Mouse (Mus musculus): Measurements from ENCODE around the gene Pla2g12b. TPM values are rescaled to one million over a fixed set of nuclear protein-coding genes. Genes with fewer than 3 reads are reported as not detected.
"Not testable (repeated sequence)": the region's sequence is repeated elsewhere in the genome, so short reads cannot be mapped to it uniquely, and the experiment has no call there.

The Pla2g12b gene
- polyA plus RNA-seq, 1 experiment from 2014 or later, result not detected

DNA sequence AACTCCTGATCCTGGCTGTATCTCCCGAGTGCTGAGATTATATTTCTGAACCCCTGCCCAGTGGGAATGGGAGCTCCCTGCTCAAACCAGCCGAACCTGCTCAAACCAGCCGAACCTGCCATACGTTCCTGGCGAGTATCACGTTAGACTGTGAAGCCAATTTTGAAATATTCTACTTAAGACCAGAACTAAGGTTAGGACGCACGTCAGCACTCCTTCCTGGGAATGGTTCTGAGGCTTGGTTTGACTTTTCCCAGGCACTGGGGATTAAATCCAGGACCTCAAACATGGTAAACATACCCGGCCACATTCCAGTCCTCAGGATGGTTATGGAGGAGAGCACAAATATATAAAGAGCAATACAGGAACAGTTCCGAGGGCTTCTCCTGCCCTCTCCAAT, 25.6 kb upstream of the Pla2g12b start:
- Histone ChIP-seq H3K27ac (replicated peaks) (no peak overlapping the region), H3K4me1 (no peaks in the 10 kb centered on the region), H3K4me2 (no peak overlapping the region), H3K9ac (replicated peaks) (no peak overlapping the region), H3K9me3 (replicated peaks) (no peaks in the 10 kb centered on the region), H3K36me3 (peaks cover 4% of the 10 kb centered on the region), H3K27me3 (replicated peaks) (no peaks in the 10 kb centered on the region), H3K4me3 (replicated peaks) (no peak overlapping the region)
- 93% methylated on average over 10 of the region's 10 CpGs for WGBS
- ATAC-seq (ENCODE audit: low FRiP score), result no peak

DNA sequence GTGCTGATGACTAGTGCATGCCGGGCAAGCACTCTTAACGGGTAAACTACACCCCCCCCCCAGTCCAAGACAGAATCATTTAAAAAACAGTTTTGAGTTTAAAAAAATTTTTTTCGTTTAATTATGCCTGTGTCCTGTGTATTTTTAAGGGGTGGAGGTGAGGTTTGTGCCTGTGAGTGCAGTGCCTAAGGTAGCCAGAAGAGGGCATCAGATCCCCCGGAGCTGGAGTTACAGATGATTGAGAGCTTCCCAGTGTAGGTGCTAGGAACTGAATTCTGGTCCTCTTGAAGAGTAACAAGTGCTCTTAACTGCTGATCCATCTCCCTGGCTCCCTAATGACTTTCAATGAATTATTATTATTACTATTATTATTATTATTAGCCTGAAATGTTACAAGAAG, 24.7 kb upstream of the Pla2g12b start:
- H3K4me2 ChIP-seq, result no peak overlapping the region
- no peak overlapping the region for H3K9ac ChIP-seq (replicated peaks)
- no peak for ATAC-seq (ENCODE audit: low FRiP score)
- no peaks in the 10 kb centered on the region for H3K9me3 ChIP-seq (replicated peaks)
- 95% methylated on average over 4 of the region's 4 CpGs for WGBS
- H3K27me3 ChIP-seq (replicated peaks), result no peaks in the 10 kb centered on the region
- H3K27ac ChIP-seq (replicated peaks), result no peak overlapping the region
- no peaks in the 10 kb centered on the region for H3K36me3 ChIP-seq
- no peak overlapping the region for H3K4me3 ChIP-seq (replicated peaks)
- no peaks in the 10 kb centered on the region for H3K4me1 ChIP-seq

DNA sequence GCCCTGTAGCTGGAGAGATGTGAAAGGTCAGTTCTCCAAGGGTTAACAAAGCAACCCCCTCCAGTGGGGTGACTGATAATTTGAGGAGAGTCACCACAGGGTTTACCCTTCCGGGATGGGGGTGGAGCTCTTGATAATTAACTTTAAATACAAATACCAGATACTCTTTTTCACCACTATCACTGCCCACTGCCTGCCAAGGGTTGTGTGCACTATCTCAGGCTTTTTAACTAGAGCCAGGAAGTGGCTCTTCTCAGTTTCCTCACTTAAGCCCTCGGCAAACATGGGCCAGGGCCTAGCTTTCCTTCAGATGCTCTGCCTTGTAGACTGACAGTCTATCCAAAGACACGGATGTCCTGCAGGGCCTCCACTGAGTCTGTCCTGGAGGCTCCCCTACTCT, 23.5 kb upstream of the Pla2g12b start:
- H3K9me3 ChIP-seq (replicated peaks), result no peaks in the 10 kb centered on the region
- no peak overlapping the region for H3K9ac ChIP-seq (replicated peaks)
- H3K27me3 ChIP-seq (replicated peaks), result no peaks in the 10 kb centered on the region
- no peaks in the 10 kb centered on the region for H3K4me1 ChIP-seq
- no peak for ATAC-seq (ENCODE audit: low FRiP score)
- no peak overlapping the region for H3K4me2 ChIP-seq
- H3K27ac ChIP-seq (replicated peaks), result no peak overlapping the region
- H3K4me3 ChIP-seq (replicated peaks), result no peak overlapping the region
- H3K36me3 ChIP-seq, result no peaks in the 10 kb centered on the region
- WGBS, result 47% methylated on average over 3 of the region's 3 CpGs

DNA sequence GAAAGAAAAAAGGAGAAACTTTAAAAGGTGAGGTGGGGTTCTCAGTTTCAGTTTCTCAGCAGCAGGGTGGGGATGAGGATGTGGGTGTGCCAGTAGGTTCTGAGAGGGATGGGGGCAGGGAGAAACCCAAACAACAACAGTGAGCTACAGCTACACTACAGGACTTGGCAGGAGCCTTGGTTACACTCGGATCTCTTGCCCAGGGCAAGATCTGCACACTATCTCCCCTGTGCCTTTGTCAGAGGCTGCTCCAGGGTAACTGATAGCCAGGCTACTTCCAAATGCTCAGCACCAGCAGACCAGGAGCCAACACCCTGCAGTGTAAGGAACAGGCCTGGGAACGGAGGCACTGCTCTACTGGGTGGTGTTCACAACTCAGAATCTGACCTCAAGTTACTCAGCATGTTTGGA, 23.0 kb upstream of the Pla2g12b start:
- no peak for ATAC-seq (ENCODE audit: low FRiP score)
- no peaks in the 10 kb centered on the region for H3K9me3 ChIP-seq (replicated peaks)
- 89% methylated on average over 2 of the region's 2 CpGs for WGBS
- H3K9ac ChIP-seq (replicated peaks), result no peak overlapping the region
- H3K27ac ChIP-seq (replicated peaks), result no peak overlapping the region
- no peaks in the 10 kb centered on the region for H3K4me1 ChIP-seq
- no peaks in the 10 kb centered on the region for H3K27me3 ChIP-seq (replicated peaks)
- no peaks in the 10 kb centered on the region for H3K36me3 ChIP-seq
- H3K4me3 ChIP-seq (replicated peaks), result no peak overlapping the region
- H3K4me2 ChIP-seq, result no peak overlapping the region

DNA sequence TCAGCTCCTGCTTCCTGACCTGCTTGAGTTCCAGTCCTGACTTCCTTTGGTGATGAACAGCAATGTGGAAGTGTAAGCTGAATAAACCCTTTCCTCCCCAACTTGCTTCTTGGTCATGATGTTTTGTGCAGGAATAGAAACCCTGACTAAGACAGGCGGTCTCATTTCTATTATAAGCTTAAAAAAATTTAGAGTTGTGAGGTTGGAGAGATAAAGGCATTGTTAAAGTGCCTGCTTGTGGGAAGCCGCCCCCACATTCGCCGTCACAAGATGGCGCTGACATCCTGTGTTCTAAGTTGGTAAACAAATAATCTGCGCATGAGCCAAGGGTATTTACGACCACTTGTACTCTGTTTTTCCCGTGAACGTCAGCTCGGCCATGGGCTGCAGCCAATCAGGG, 21.9 kb upstream of the Pla2g12b start:
- not testable (repeated sequence) for H3K27ac ChIP-seq (replicated peaks); H3K27me3 ChIP-seq (replicated peaks); H3K4me2 ChIP-seq; H3K9me3 ChIP-seq (replicated peaks); H3K9ac ChIP-seq (replicated peaks); H3K36me3 ChIP-seq; H3K4me3 ChIP-seq (replicated peaks); ATAC-seq (ENCODE audit: low FRiP score); H3K4me1 ChIP-seq
- WGBS, result 80% methylated on average over 7 of the region's 10 CpGs

DNA sequence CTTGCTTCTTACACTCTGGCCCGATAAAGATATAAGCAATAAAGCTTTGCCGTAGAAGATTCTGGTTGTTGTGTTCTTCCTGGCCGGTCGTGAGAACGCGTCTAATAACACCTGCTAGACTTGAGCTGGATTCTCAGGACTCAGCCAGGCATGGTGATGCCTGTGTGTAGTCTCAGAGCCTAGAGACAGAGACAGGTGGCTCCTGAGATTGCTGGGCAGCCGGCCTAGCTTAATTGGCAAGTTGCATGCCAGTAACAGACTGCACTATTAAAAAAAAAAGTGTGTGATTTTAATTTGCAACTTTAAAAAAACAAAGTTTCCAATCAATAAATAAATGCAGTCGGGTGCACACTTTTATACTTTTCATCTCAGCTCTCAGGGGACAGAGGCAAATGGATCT, 16.5 kb upstream of the Pla2g12b start:
- no peak for ATAC-seq (ENCODE audit: low FRiP score)
- H3K27ac ChIP-seq (replicated peaks), result no peak overlapping the region
- 0 out of 2 replicates have a peak, but pooled peaks cover 12% of the 10 kb centered on the region for H3K9me3 ChIP-seq (replicated peaks)
- WGBS, result 90% methylated on average over 7 of the region's 8 CpGs
- H3K27me3 ChIP-seq (replicated peaks), result no peaks in the 10 kb centered on the region
- 0 out of 2 replicates have a peak, but pooled peaks cover 2% of the 10 kb centered on the region for H3K36me3 ChIP-seq
- no peak overlapping the region for H3K9ac ChIP-seq (replicated peaks)
- H3K4me1 ChIP-seq, result no peaks in the 10 kb centered on the region
- H3K4me3 ChIP-seq (replicated peaks), result no peak overlapping the region
- H3K4me2 ChIP-seq, result no peak overlapping the region

DNA sequence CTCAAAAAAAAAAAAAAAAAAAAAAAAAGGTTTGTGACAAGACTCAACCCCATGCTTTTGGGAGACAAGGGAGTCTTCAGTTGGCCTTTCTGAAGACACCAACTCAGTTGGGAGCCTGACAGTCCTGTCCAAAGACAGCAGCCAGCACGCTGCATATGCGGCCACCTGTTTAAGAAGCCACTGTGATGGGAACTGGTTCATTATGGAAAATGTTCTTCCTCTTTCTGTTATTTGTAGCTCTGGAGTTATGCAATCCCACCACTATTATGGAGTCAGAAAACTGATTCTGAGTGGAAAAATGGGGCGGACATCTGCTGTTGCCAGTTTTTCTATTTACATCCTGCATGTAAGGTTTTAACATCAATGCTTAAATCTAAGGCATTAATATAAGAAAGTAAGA, 13.8 kb upstream of the Pla2g12b start:
- Histone ChIP-seq H3K36me3 (0 out of 2 replicates have a peak, but pooled peaks cover 2% of the 10 kb centered on the region), H3K4me1 (no peaks in the 10 kb centered on the region)
- WGBS, result over 99% methylated on average over 3 of the region's 3 CpGs

DNA sequence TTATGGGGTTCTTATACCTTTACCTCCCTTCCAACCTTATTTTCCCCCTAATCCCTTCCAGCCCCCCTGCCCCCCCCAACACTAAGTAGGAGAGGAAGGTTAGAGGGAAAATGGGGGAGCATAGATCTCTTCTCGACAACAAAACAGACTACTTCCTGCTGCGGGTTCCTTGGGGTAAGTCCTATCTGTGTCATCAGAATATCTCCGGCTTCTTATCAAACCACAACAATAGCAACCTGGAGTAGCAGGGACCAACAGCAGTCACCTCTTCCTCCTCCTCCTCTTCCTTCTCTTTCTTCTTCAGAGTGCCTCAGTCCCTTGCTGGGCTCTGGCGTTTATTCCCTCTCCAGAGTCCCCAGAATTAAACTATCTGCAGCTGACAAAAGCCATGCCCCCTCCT, 11.6 kb upstream of the Pla2g12b start:
- Histone ChIP-seq H3K4me2 (no peak overlapping the region), H3K9ac (replicated peaks) (no peak overlapping the region), H3K9me3 (replicated peaks) (0 out of 2 replicates have a peak, but pooled peaks cover 12% of the 10 kb centered on the region), H3K27ac (replicated peaks) (no peak overlapping the region), H3K36me3 (0 out of 2 replicates have a peak, but pooled peaks cover 2% of the 10 kb centered on the region), H3K4me3 (replicated peaks) (no peak overlapping the region), H3K27me3 (replicated peaks) (no peaks in the 10 kb centered on the region), H3K4me1 (no peaks in the 10 kb centered on the region)
- ATAC-seq (ENCODE audit: low FRiP score), result no peak
- WGBS, result 57% methylated on average over 4 of the region's 4 CpGs

More for the DNA sequence above, 13.8 kb upstream of the Pla2g12b start:
- Histone ChIP-seq H3K4me2 (no peak overlapping the region), H3K27ac (replicated peaks) (no peak overlapping the region), H3K9me3 (replicated peaks) (0 out of 2 replicates have a peak, but pooled peaks cover 12% of the 10 kb centered on the region), H3K27me3 (replicated peaks) (no peaks in the 10 kb centered on the region), H3K4me3 (replicated peaks) (no peak overlapping the region), H3K9ac (replicated peaks) (no peak overlapping the region)
- no peak for ATAC-seq (ENCODE audit: low FRiP score)

DNA sequence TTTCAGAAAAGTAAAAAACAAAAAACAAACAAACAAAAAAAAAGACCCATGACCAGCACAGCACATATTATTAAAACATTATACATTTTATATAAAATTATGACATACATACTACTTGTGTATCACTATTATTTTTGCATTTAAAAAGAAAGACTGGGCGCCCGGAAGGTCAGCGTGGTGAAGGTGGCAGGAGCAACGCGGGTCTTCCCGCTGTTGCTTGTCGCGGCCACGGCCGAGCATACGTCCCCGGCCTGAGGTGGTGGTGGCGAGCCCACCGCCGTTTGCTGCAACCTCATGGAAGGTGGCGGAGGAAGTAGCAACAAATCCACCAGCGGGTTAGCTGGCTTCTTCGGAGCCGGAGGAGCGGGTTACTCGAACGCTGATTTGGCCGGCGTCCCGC, 8.0 kb upstream of the Pla2g12b start, which contains the start of gene Gm10273:
TSS of gene Gm10273 (plus strand) at position 172 of the 400 bp plus-strand sequence.
- not testable (repeated sequence) for H3K4me3 ChIP-seq (replicated peaks); ATAC-seq (ENCODE audit: low FRiP score); H3K9ac ChIP-seq (replicated peaks); H3K4me2 ChIP-seq; H3K9me3 ChIP-seq (replicated peaks); H3K4me1 ChIP-seq; H3K36me3 ChIP-seq; H3K27me3 ChIP-seq (replicated peaks); H3K27ac ChIP-seq (replicated peaks)
- WGBS, result 95% methylated on average over 12 of the region's 25 CpGs

DNA sequence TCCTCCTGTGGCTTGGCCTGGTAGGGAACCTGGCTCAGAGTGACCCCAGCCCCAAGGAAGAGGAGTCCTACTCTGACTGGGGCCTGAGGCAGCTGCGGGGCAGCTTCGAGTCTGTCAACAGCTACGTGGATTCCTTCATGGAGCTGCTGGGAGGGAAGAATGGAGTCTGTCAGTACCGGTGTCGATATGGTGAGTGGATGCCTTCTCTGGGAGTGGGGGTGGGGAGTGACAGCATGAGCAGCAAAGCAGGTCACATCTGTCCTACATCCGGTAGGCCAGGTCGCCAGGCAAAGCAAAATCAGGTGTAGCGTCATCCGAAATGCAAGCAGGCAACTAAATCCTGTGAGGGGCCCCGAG, 311 bp downstream of the Pla2g12b start:
- no peaks in the 10 kb centered on the region for H3K27me3 ChIP-seq (replicated peaks)
- peaks cover 5% of the 10 kb centered on the region for H3K4me1 ChIP-seq
- no peak overlapping the region for H3K4me3 ChIP-seq (replicated peaks)
- ATAC-seq (ENCODE audit: low FRiP score), result no peak
- no peak overlapping the region for H3K27ac ChIP-seq (replicated peaks)
- H3K9ac ChIP-seq (replicated peaks), result no peak overlapping the region
- no peak overlapping the region for H3K4me2 ChIP-seq
- H3K9me3 ChIP-seq (replicated peaks), result 0 out of 2 replicates have a peak, but pooled peaks cover 3% of the 10 kb centered on the region
- H3K36me3 ChIP-seq, result no peaks in the 10 kb centered on the region
- 83% methylated on average over 10 of the region's 10 CpGs for WGBS

DNA sequence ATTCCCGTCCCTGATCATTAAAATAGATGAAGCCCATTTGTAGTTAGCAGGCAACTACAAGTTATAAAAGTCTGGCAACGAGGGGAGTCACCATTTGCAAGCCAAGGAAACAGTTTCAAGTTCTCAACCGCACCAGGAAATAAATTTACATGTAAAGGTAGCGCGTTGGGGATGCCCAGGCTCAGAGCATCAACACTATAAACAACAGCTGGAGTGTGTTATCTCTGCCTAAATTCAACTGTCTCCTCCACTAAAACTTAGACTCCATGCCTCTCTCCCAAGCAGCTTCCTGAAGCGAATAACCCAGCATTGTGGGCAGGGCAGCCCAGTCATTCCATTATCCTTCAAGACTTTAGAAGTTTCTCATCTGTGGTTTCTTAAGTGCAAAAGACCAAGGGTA, 5.0 kb downstream of the Pla2g12b start:
- Histone ChIP-seq H3K9ac (replicated peaks) (no peak overlapping the region), H3K4me3 (replicated peaks) (no peak overlapping the region), H3K27ac (replicated peaks) (no peak overlapping the region), H3K27me3 (replicated peaks) (no peaks in the 10 kb centered on the region), H3K9me3 (replicated peaks) (no peaks in the 10 kb centered on the region), H3K4me2 (no peak overlapping the region), H3K4me1 (peaks cover 5% of the 10 kb centered on the region), H3K36me3 (no peaks in the 10 kb centered on the region)
- no peak for ATAC-seq (ENCODE audit: low FRiP score)
- WGBS, result 35% methylated on average over 6 of the region's 6 CpGs

DNA sequence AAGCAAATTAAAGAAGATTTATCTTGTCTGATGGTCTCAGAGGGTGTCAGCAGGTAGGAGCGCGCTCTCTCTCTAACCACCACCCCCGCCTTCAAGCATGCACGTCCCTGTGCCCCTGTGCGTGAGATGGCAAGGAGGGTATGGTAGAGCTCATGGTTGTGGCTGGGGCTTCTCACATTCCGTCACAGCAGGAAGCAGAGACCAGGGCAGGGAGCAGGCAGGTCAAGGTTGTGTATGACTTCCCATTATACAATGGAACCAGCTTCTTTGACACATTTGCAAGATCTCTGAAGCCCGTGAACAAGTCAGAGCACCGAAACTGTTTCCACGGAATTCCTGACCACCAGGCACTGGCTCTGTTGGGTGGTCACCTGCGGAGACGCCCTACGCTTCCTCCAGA, 6.8 kb downstream of the Pla2g12b start:
- no peak overlapping the region for H3K27ac ChIP-seq (replicated peaks)
- H3K27me3 ChIP-seq (replicated peaks), result no peaks in the 10 kb centered on the region
- ATAC-seq (ENCODE audit: low FRiP score), result no peak
- H3K4me1 ChIP-seq, result peaks cover 5% of the 10 kb centered on the region
- 86% methylated on average over 12 of the region's 12 CpGs for WGBS
- H3K4me3 ChIP-seq (replicated peaks), result no peak overlapping the region
- no peak overlapping the region for H3K9ac ChIP-seq (replicated peaks)
- H3K36me3 ChIP-seq, result no peaks in the 10 kb centered on the region
- no peak overlapping the region for H3K4me2 ChIP-seq
- H3K9me3 ChIP-seq (replicated peaks), result no peaks in the 10 kb centered on the region

DNA sequence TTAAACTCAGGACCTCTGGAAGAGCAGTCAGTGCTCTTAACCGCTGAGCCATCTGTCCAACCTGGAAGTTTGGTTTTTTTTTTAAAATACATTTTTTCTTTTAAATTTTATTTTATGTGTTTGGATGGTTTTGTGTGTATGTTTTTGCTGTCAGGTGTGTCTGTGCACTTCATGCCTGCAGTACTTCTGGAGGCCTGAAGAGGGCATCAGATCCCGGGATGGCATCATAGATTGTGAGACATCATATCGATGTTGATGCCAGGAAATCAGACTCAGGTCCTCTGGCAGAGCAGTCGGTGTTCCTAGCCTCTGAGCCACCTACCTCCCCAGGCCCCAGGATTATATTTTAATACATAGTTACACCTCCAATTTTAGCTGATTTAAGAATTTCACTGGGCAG, 10.3 kb downstream of the Pla2g12b start:
- H3K4me1 ChIP-seq, result no peaks in the 10 kb centered on the region
- no peak overlapping the region for H3K9ac ChIP-seq (replicated peaks)
- no peak overlapping the region for H3K27ac ChIP-seq (replicated peaks)
- ATAC-seq (ENCODE audit: low FRiP score), result no peak
- H3K27me3 ChIP-seq (replicated peaks), result no peaks in the 10 kb centered on the region
- WGBS, result 97% methylated on average over 4 of the region's 4 CpGs
- no peaks in the 10 kb centered on the region for H3K9me3 ChIP-seq (replicated peaks)
- no peaks in the 10 kb centered on the region for H3K36me3 ChIP-seq
- no peak overlapping the region for H3K4me3 ChIP-seq (replicated peaks)
- H3K4me2 ChIP-seq, result no peak overlapping the region
